Mouse (Mus musculus) heart, embryonic 16.5 days (tissue): ENCODE measurements around the gene Dnah5. TPM values are rescaled to one million over a fixed set of nuclear protein-coding genes. Genes with fewer than 3 reads are reported as not detected.

Experiments
- ATAC-seq: fragments of 200-750 bp; cut with Nextera tagmentation; replicated peaks from 2 replicates; pipeline ENCODE4 v1.8.0; 2017; ENCODE audit warnings: moderate number of reproducible peaks; ENCODE audit not compliant: insufficient read depth, low FRiP score; ENCODE audit errors: extremely low read depth
- H3K27ac ChIP-seq: fragments of 300-500 bp; sonication (generic); 2 replicates; pipeline ENCODE4 v1.5.1; 2014; ENCODE audit warnings: mild to moderate bottlenecking, low read length, control low read depth, moderate library complexity
- H3K27me3 ChIP-seq: fragments of 300-500 bp; sonication (generic); 2 replicates; pipeline ENCODE4 v1.6.1; 2014; ENCODE audit warnings: low read length, mixed read lengths; ENCODE audit not compliant: control insufficient read depth, insufficient read depth
- H3K36me3 ChIP-seq: fragments of 300-500 bp; sonication (generic); 2 replicates; pipeline ENCODE4 v1.6.1; 2014; ENCODE audit not compliant: control insufficient read depth, insufficient read depth
- H3K4me1 ChIP-seq: fragments of 300-500 bp; sonication (generic); 2 replicates; pipeline ENCODE4 v1.6.1; 2014; ENCODE audit warnings: low read length, mixed read lengths; ENCODE audit not compliant: control insufficient read depth, insufficient read depth
- H3K4me2 ChIP-seq: fragments of 300-500 bp; sonication (generic); 2 replicates; pipeline ENCODE4 v1.6.1; 2014; ENCODE audit warnings: low read depth, mild to moderate bottlenecking, control low read depth, low read length
- H3K4me3 ChIP-seq: fragments of 300-500 bp; sonication (generic); 2 replicates; pipeline ENCODE4 v1.5.1; 2014; ENCODE audit warnings: mild to moderate bottlenecking, control low read depth, low read length
- H3K9ac ChIP-seq: fragments of 300-500 bp; sonication (generic); 2 replicates; pipeline ENCODE4 v1.6.1; 2014; ENCODE audit warnings: low read length, control low read depth
- H3K9me3 ChIP-seq: fragments of 300-500 bp; sonication (generic); replicated peaks from 2 replicates; pipeline ENCODE4 v1.6.1; 2016; ENCODE audit warnings: low read length; ENCODE audit not compliant: control insufficient read depth
- WGBS: fragments of 180-500 bp; shearing (Covaris S2); extraction: QIAGEN DNeasy Blood & Tissue Kit; methylation state at CpG from one replicate; pipeline ENCODE4 v1.1.7; 2014; 5-methylcytosine and 5-hydroxymethylcytosine counted together
- polyA plus RNA-seq: library from polyadenylated mRNA; unstranded; fragments of >200 nt; fragmentation: Nextera tagmentation; extraction: Ambion mirVana; gene quantifications from 2 replicates; pipeline ENCODE4 v1.2.1, GENCODE M21; 2015

The Dnah5 gene
- 0.05 and 0.10 TPM in 2 replicates for polyA plus RNA-seq

DNA sequence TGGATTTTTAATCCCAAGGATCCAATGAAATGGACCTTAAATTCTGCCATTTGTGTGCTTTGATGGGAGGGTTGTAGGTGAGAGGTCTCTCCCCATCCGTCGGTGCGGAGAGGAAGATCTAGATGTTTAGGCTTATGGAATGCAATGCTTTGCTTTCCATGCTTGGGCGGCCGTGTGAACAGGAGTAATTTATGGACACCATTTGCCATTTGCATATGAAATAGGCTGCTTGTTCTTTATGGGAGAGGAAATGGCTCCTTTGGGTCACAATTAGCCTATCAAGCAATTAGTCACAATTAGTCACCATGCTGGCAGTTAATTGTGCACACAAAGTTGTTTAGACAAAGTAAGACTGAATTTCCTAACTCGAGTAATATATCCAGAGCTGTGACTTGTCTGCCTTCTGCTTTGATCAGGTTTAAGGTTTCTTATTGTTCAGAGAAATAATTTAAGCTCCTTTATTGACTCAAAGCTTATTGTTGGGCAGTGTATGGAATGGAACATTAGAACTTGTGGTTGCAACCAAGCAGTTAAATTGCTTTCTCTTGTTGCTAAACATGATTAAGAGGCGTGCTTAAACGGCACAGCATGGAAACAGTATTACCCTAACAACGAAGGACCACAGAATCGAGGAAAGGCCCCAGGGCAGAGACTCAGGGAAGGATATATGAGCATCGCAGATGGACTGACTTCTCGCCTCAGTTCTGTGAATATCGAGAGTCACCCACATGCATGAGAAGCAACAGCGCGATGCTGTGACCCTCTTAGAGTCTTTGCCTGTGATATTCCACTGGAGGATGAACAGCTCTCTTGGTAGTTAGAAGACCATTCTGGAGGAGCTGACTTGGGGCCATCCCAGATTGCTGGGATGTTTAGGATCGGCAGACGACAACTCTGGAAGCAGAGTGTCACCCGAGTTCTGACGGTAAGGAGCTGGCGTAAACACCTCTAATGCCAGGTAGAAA lies at the start of gene Dnah5:
Gene Dnah5 (plus strand): TSS at position 642 of the 965 bp plus-strand sequence.
- ATAC-seq = no peak
- no peaks in the 10 kb centered on the region for H3K4me1 ChIP-seq
- H3K27me3 ChIP-seq = no peaks in the 10 kb centered on the region
- WGBS = 84% methylated on average over 20 of the region's 20 CpGs
- no peak within 1 kb of the TSS for H3K9ac ChIP-seq
- H3K36me3 ChIP-seq = no peaks in the 10 kb centered on the region
- H3K9me3 ChIP-seq = no peaks in the 10 kb centered on the region
- no peak within 1 kb of the TSS for H3K4me2 ChIP-seq
- no peak within 1 kb of the TSS for H3K27ac ChIP-seq
- no peak within 1 kb of the TSS for H3K4me3 ChIP-seq

DNA sequence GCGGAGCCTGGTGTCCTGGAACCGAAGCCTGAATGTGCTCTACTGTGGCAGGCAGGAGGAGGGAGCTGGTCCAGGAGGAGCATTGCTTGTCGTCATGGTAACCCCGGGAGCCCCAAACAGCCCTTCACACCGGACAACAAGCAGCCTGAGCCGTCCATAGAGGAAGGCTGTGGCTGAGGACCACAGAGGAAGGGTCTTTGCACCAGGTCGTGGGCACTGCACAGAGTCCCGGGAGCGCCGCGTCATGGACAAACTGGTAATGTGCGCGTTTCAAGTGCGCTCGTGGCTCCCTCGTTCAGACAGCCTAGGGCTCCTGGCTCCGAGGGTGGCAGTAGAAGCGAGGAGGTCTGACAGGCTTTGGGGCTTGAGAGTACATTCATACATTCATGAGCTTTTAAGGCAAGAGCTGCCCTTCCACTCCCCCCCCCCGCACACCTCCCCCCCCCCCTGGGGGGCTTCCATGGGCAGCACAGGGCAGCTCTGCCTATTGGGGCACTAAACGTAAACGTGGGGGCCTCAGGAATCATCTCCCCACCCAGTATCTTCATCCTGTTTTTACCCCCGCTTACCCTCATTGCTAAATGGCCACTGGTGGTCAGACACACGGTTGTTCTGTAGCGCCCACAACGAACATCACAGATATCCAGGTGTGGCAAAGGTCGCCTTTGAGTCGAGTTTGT lies 48.6 kb upstream of the Dnah5 start:
- peak; percentile 38; the same call in 1 of the 2 replicates for ATAC-seq
- peak overlapping the region; percentile 2; the same call in 1 of the 2 replicates for H3K9ac ChIP-seq

DNA sequence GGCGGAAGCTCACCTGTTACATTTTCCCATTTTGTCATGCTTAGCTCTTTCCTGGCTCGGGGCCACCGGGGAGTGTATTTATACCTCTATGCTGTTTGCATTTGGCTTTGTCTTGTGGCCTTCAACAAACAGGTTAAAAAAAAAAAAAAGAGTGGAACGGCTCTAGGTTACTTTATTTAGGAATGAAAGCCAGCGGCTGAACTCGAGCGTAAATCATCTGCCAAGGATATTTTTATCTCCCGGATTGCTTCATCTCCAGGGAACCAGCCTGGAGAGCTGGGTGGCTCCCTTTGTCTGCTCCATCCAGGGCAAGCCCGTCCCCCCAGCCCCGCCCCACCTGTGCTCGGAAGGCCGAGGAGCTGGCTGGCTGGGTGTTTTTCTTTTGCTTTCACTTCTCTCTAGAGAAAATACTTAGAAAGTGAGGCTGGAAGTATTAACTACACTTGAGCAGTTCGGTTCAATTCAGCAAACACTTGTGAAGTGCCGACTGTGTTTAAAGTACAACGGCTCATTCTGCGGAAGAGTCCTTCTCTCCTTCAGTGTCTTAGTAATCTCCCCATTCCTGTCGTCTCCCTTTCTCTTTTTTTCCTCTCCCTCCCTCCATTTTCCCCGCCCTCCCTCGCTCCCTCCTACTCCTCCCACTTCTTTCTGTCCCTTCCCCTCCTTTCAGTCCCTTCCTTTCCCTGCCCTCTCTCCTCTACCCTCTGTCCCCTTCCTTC lies 44.6 kb upstream of the Dnah5 start:
- H3K27ac ChIP-seq = peak overlapping the region; percentile 83
- H3K9ac ChIP-seq = peak overlapping the region; percentile 61
- H3K9me3 ChIP-seq = no peaks in the 10 kb centered on the region
- H3K4me3 ChIP-seq = peak overlapping the region; percentile 50
- peak; percentile 94 for ATAC-seq
- peaks cover 15% of the 10 kb centered on the region for H3K4me1 ChIP-seq
- no peaks in the 10 kb centered on the region; the same call in 1 of the 2 replicates for H3K27me3 ChIP-seq
- peak overlapping the region; percentile 70 for H3K4me2 ChIP-seq
- no peaks in the 10 kb centered on the region for H3K36me3 ChIP-seq
- WGBS = 2% methylated on average over 19 of the region's 19 CpGs

More for the DNA sequence above, 48.6 kb upstream of the Dnah5 start:
- Histone ChIP-seq H3K27ac (no peak overlapping the region), H3K27me3 (no peaks in the 10 kb centered on the region; the same call in 1 of the 2 replicates), H3K36me3 (no peaks in the 10 kb centered on the region), H3K4me2 (peak overlapping the region; percentile 70), H3K4me1 (peaks cover 9% of the 10 kb centered on the region), H3K4me3 (peak overlapping the region; percentile 45), H3K9me3 (no peaks in the 10 kb centered on the region)
- WGBS = 9% methylated on average over 26 of the region's 27 CpGs

DNA sequence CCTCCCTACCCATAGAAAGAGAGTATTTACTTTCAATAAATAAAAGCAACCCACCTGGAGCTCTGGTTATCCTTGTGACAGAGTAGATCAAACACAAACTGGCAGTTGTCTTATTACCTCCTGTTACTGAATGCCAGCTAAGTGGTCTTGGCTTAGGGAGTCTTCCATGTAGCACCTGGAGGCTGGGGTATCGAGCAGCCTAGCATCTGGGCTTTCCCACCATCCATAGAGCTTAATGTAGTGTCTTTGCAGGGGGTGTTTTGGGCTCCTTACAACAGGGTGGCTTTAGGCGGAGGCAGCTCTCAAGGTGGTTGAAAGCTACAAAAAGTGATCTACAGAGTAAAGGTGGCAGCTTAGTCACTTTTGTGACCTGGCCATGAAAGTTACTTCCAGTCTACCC lies 41.3 kb upstream of the Dnah5 start:
- Histone ChIP-seq H3K9me3 (no peaks in the 10 kb centered on the region), H3K27ac (no peak overlapping the region)
- WGBS = 84% methylated on average over 2 of the region's 2 CpGs

DNA sequence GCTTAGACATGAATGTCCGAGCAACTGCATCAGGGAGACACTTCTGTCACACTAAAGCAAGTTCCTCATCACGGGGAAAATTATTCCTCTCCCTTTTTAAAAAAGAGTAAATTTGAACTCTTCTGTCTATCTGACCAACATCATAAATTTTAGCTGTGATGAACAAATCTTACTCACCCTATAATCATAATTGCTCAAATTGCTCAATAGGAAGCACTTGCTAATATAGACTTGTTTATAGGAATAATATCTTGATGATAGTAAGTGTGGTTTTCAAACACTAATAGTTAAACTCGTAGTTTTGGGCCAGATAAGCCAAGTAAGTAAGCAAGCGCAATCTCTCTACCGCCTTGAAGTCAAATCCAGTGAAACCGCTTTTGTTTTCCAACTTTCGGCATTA lies 38.3 kb upstream of the Dnah5 start:
- 83% methylated on average over 7 of the region's 7 CpGs for WGBS
- no peak for ATAC-seq

More for the DNA sequence above, 41.3 kb upstream of the Dnah5 start:
- Histone ChIP-seq H3K36me3 (no peaks in the 10 kb centered on the region), H3K4me1 (peaks cover 12% of the 10 kb centered on the region), H3K9ac (no peak overlapping the region), H3K27me3 (no peaks in the 10 kb centered on the region), H3K4me2 (no peak overlapping the region), H3K4me3 (no peak overlapping the region)
- ATAC-seq = no peak

DNA sequence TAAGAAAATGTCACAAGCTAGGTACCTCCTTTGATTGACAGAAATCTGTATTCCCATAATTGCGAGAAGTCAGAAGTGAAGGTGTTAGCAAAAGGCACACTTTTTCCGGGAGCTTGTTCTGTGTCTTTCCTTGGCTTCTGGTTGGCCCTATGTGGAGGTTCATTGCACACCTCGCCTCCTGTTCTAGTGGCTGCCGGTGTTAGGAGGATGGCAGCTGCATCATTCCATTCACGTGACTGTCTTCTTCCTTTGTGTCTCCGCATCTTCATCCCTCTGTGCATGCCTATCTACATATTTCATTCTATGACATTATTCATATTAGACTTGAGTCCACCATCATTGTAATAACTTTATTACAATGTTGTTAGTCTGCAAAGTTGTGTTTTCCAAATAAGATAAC lies 37.5 kb upstream of the Dnah5 start:
- Histone ChIP-seq H3K27ac (no peak overlapping the region), H3K4me1 (0 out of 2 replicates have a peak, but pooled peaks cover 6% of the 10 kb centered on the region), H3K9ac (no peak overlapping the region), H3K4me3 (no peak overlapping the region), H3K27me3 (no peaks in the 10 kb centered on the region), H3K9me3 (no peaks in the 10 kb centered on the region), H3K4me2 (no peak overlapping the region), H3K36me3 (no peaks in the 10 kb centered on the region)
- WGBS = 84% methylated on average over 6 of the region's 6 CpGs
- no peak for ATAC-seq

More for the DNA sequence above, 38.3 kb upstream of the Dnah5 start:
- Histone ChIP-seq H3K4me2 (no peak overlapping the region), H3K27me3 (no peaks in the 10 kb centered on the region), H3K9ac (no peak overlapping the region), H3K9me3 (no peaks in the 10 kb centered on the region), H3K36me3 (no peaks in the 10 kb centered on the region), H3K27ac (no peak overlapping the region), H3K4me1 (0 out of 2 replicates have a peak, but pooled peaks cover 6% of the 10 kb centered on the region), H3K4me3 (no peak overlapping the region)

DNA sequence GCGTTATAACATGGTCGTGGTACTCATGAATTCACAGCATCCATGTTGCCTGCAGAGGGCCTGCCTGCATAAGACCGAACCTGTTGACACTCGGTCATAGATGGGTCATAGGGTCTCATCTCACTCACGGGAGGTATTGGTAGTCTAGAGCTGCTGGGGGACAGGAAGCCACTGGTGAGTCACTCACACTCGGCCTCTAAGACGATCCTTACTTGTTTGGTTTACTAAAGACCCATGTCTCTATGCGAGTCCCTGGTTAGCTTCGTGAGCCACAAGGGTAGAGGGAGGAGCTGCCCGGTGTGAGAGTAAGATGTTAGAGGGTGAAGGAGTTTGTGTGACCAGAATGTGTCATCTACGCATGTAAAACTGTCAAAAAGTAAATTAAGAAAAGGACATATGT lies 24.6 kb upstream of the Dnah5 start:
- H3K9ac ChIP-seq = no peak overlapping the region
- WGBS = 80% methylated on average over 11 of the region's 11 CpGs

GRCm38 (mm10) chr15:28179556-28179955 lies 24.0 kb upstream of the Dnah5 start:
- no peaks in the 10 kb centered on the region for H3K4me1 ChIP-seq
- H3K9ac ChIP-seq = no peak overlapping the region
- no peak overlapping the region for H3K27ac ChIP-seq
- no peak for ATAC-seq
- H3K9me3 ChIP-seq = no peaks in the 10 kb centered on the region
- no peaks in the 10 kb centered on the region for H3K36me3 ChIP-seq
- H3K27me3 ChIP-seq = no peaks in the 10 kb centered on the region
- H3K4me3 ChIP-seq = no peak overlapping the region
- WGBS = 75% methylated on average over 6 of the region's 6 CpGs
- no peak overlapping the region for H3K4me2 ChIP-seq

More for the DNA sequence above, 24.6 kb upstream of the Dnah5 start:
- no peak for ATAC-seq
- no peak overlapping the region for H3K4me3 ChIP-seq
- H3K27me3 ChIP-seq = no peaks in the 10 kb centered on the region
- no peaks in the 10 kb centered on the region for H3K4me1 ChIP-seq
- H3K4me2 ChIP-seq = no peak overlapping the region
- H3K27ac ChIP-seq = no peak overlapping the region
- H3K9me3 ChIP-seq = no peaks in the 10 kb centered on the region
- H3K36me3 ChIP-seq = no peaks in the 10 kb centered on the region
